Mouse (Mus musculus): ENCODE results near the gene Rbbp4. TPM values are rescaled to one million over a fixed set of nuclear protein-coding genes. Genes with fewer than 3 reads are reported as not detected.
A peak's percentile ranks its signal among the peaks of the same experiment; 100 is the strongest.

The Rbbp4 gene
- polyA plus RNA-seq, 1 experiment from 2014 or later: 483 TPM

DNA sequence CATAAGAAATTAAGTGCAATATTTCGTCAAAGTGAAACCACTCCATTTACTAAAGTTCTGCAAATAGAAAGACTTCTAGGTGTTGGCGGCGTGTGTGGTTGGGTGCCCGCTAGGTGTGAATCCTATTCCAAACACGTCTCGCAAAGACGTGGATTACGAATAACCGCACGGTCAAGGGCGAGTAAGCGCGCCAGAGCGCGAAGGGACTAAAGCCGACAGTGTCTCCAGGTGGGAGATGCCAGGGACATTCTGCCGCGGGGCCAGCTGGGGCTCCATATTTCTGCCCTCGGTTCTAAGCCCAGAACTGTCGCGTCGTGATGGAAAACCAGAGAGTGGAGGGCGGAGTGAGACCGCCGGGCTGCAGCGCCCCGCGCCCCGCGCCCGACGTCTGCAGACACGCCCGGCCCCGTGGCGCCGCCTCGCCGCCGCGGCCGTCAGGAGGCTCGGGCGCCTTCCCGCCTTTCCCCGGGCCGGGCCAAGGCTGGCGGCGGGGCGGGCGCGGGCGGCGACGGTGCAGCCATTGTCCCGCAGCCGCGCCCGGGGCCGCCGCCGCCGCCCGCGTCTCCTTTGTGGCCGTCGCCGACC lies 41.9 kb upstream of the Rbbp4 start:
- H3K4me1 ChIP-seq (ENCODE audit: control insufficient read depth, insufficient read depth, low read length): 0 out of 2 replicates have a peak, but pooled peaks cover 2% of the 10 kb centered on the region
- 0 out of 2 replicates have a peak, but pooled peaks have one; percentile 31 for ATAC-seq (ENCODE audit: insufficient read depth, low FRiP score, low TSS enrichment)
- peak overlapping the region; percentile 87 for H3K9ac ChIP-seq (ENCODE audit: low read length)
- WGBS: under 1% methylated on average over 43 of the region's 68 CpGs
- no peaks in the 10 kb centered on the region for H3K36me3 ChIP-seq (ENCODE audit: control insufficient read depth, insufficient read depth, low read length)
- peak; percentile 72 for DNase-seq (ENCODE audit: low spot score)
- H3K9me3 ChIP-seq (ENCODE audit: control insufficient read depth, low read length): no peaks in the 10 kb centered on the region
- H3K4me2 ChIP-seq (ENCODE audit: low read depth): peak overlapping the region; percentile 67
- peak overlapping the region; percentile 70; the same call in 1 of the 2 replicates for H3K27ac ChIP-seq (ENCODE audit: low read depth, low read length)
- peaks cover 20% of the 10 kb centered on the region for H3K27me3 ChIP-seq (ENCODE audit: control insufficient read depth, insufficient read depth, low read length)
- peak overlapping the region; percentile 82 for H3K4me3 ChIP-seq (ENCODE audit: low read depth, low read length)

DNA sequence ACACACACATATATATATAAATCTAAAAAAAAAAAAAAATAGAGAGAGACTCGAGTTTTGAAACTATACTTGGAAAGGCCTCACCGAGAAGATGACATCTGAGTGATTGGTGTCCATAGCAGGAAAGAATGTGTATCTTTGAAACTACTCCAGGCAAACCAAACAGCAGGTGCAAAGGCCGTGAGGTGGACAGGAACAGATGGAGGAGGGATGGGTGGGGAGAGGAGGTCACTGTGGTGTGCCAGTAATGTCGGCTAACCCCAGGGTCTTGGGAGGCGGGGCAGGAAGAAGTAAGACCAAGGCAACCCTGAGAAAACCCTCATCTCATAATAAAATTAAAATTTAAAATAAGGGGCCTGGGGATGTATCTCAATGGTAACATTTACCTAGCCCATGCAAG lies 40.7 kb upstream of the Rbbp4 start:
- Histone ChIP-seq H3K9ac (ENCODE audit: low read length) (no peak overlapping the region), H3K4me3 (ENCODE audit: low read depth, low read length) (no peak overlapping the region), H3K27me3 (ENCODE audit: control insufficient read depth, insufficient read depth, low read length) (peaks cover 20% of the 10 kb centered on the region), H3K27ac (ENCODE audit: low read depth, low read length) (no peak overlapping the region), H3K4me2 (ENCODE audit: low read depth) (no peak overlapping the region), H3K9me3 (ENCODE audit: control insufficient read depth, low read length) (no peaks in the 10 kb centered on the region), H3K4me1 (ENCODE audit: control insufficient read depth, insufficient read depth, low read length) (0 out of 2 replicates have a peak, but pooled peaks cover 2% of the 10 kb centered on the region), H3K36me3 (ENCODE audit: control insufficient read depth, insufficient read depth, low read length) (no peaks in the 10 kb centered on the region)
- ATAC-seq (ENCODE audit: insufficient read depth, low FRiP score, low TSS enrichment) (no peak), DNase-seq (ENCODE audit: low spot score) (no peak)
- WGBS: 69% methylated on average over 5 of the region's 5 CpGs

DNA sequence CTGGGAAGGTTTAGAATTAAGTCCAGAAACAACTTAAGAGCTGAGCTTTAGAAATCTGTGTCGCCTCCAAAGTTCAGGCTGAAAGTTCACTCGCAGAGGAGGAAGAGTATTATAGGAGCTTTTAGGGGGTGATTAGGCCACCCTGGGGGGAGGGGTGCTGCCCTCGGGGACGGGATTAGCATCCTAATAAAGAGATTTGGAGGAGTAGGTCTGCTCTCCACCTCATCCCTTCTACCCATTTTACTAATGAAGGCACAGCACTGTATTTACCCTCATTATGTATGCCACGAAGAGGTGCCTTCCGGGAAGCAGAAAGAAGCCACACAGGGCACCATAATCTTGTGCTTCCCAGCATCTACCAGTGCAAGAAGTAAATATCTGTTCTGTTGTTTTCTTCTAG lies 39.8 kb upstream of the Rbbp4 start:
- WGBS: 24% methylated on average over 6 of the region's 6 CpGs
- no peak overlapping the region for H3K4me2 ChIP-seq (ENCODE audit: low read depth)
- 0 out of 2 replicates have a peak, but pooled peaks cover 2% of the 10 kb centered on the region for H3K4me1 ChIP-seq (ENCODE audit: control insufficient read depth, insufficient read depth, low read length)
- H3K9ac ChIP-seq (ENCODE audit: low read length): no peak overlapping the region
- H3K9me3 ChIP-seq (ENCODE audit: control insufficient read depth, low read length): no peaks in the 10 kb centered on the region
- H3K27ac ChIP-seq (ENCODE audit: low read depth, low read length): no peak overlapping the region
- no peak for DNase-seq (ENCODE audit: low spot score)
- no peaks in the 10 kb centered on the region for H3K36me3 ChIP-seq (ENCODE audit: control insufficient read depth, insufficient read depth, low read length)
- H3K27me3 ChIP-seq (ENCODE audit: control insufficient read depth, insufficient read depth, low read length): peaks cover 20% of the 10 kb centered on the region
- ATAC-seq (ENCODE audit: insufficient read depth, low FRiP score, low TSS enrichment): no peak
- H3K4me3 ChIP-seq (ENCODE audit: low read depth, low read length): no peak overlapping the region

DNA sequence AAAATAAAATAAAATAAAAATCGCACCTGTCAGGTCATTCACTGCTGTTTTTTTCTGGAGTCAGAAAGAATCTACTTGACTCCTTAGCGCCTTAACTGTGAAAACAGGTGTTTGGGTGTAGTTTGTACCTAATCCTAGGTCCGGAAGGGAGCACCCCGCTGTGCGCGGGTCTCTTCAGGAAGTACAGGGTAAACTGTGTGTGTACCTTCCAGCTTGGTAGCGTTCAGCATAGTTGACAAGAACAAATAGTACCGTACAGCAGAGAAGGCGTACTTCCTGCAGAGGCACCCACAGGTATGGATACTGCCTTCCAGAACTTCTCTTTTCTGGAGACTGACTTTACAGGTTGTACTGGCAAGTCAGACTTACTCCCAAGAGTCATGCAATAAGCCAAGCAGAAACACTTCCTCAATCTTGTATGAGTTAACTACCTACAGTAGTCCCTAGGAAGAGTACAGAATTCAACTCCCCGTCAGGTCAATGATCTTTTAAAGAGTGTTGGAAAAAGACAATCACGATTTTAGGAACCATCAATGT lies 39.1 kb upstream of the Rbbp4 start:
- H3K9me3 ChIP-seq (ENCODE audit: control insufficient read depth, low read length): no peaks in the 10 kb centered on the region
- H3K36me3 ChIP-seq (ENCODE audit: control insufficient read depth, insufficient read depth, low read length): no peaks in the 10 kb centered on the region
- ATAC-seq (ENCODE audit: insufficient read depth, low FRiP score, low TSS enrichment) (no peak), DNase-seq (ENCODE audit: low spot score) (no peak)
- no peak overlapping the region for H3K27ac ChIP-seq (ENCODE audit: low read depth, low read length)
- H3K9ac ChIP-seq (ENCODE audit: low read length): no peak overlapping the region
- H3K4me1 ChIP-seq (ENCODE audit: control insufficient read depth, insufficient read depth, low read length): 0 out of 2 replicates have a peak, but pooled peaks cover 2% of the 10 kb centered on the region
- 41% methylated on average over 11 of the region's 11 CpGs for WGBS
- no peak overlapping the region for H3K4me2 ChIP-seq (ENCODE audit: low read depth)
- no peak overlapping the region for H3K4me3 ChIP-seq (ENCODE audit: low read depth, low read length)
- H3K27me3 ChIP-seq (ENCODE audit: control insufficient read depth, insufficient read depth, low read length): peaks cover 15% of the 10 kb centered on the region

DNA sequence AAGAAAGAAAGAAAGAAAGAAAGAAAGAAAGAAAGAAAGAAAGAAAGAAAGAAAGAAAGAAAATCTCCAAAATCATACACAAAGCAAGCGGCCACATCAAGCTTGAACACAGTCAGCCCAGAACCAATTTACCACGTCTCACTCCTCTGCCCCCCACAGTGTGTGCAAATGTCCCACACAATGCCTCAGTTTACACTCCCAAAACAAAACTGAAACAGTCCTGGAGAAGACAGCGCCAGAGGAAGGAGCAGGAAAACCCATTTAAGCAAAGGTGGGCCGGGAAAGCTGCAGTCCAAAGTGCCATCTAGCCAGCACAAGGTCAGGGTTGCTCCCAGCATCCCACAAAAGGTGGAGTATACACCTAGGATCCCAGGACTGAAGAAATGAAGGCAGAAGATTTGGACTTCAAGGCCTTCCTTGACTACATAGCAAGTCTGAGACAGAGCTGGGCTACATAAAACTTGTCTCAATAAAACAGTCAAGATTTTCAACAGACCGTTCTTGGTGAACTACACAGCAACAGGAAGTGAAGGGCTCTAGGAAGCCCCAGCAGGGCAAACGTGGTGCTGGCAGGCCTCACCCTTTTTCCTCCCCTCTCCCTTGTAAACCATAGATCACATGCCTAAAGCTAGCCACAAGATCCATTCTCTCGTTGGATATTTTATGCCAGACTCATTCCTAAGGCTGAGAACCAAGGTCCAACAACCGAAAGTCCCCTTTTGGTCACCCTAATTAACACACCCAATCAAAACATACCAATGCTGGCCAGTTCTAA lies 38.2 kb upstream of the Rbbp4 start:
- Histone ChIP-seq H3K4me3 (ENCODE audit: low read depth, low read length) (no peak overlapping the region), H3K27me3 (ENCODE audit: control insufficient read depth, insufficient read depth, low read length) (peaks cover 10% of the 10 kb centered on the region; the same call in 1 of the 2 replicates), H3K9me3 (ENCODE audit: control insufficient read depth, low read length) (no peaks in the 10 kb centered on the region), H3K9ac (ENCODE audit: low read length) (no peak overlapping the region), H3K36me3 (ENCODE audit: control insufficient read depth, insufficient read depth, low read length) (no peaks in the 10 kb centered on the region), H3K4me2 (ENCODE audit: low read depth) (no peak overlapping the region), H3K27ac (ENCODE audit: low read depth, low read length) (no peak overlapping the region), H3K4me1 (ENCODE audit: control insufficient read depth, insufficient read depth, low read length) (0 out of 2 replicates have a peak, but pooled peaks cover 2% of the 10 kb centered on the region)
- no peak for DNase-seq (ENCODE audit: low spot score)
- no peak for ATAC-seq (ENCODE audit: insufficient read depth, low FRiP score, low TSS enrichment)
- WGBS: 42% methylated on average over 8 of the region's 8 CpGs

DNA sequence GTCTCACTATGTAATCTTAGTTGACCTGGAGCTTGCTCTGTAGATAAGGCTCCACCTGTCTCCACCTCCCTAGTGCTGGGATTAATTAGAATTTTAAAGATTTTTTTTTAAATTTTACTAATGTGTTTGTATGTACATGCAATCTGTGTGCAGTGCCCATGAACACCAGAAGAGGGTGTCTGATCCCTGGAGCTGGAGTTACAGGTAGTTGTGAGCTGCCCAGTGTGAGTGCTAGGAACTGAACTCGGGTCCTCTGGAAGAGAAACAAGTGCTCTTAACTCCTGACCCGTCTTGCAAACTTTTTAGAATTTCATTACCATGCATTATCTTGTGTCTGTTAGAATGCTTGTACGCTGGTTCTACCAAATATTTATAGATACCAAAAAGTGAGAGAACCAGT lies 36.2 kb upstream of the Rbbp4 start:
- H3K4me3 ChIP-seq (ENCODE audit: low read depth, low read length): no peak overlapping the region
- H3K4me2 ChIP-seq (ENCODE audit: low read depth): no peak overlapping the region
- H3K36me3 ChIP-seq (ENCODE audit: control insufficient read depth, insufficient read depth, low read length): no peaks in the 10 kb centered on the region
- 87% methylated on average over 3 of the region's 3 CpGs for WGBS
- H3K27ac ChIP-seq (ENCODE audit: low read depth, low read length): no peak overlapping the region
- ATAC-seq (ENCODE audit: insufficient read depth, low FRiP score, low TSS enrichment): no peak
- peaks cover 4% of the 10 kb centered on the region; the same call in 1 of the 2 replicates for H3K27me3 ChIP-seq (ENCODE audit: control insufficient read depth, insufficient read depth, low read length)
- H3K9ac ChIP-seq (ENCODE audit: low read length): no peak overlapping the region
- DNase-seq (ENCODE audit: low spot score): no peak
- H3K9me3 ChIP-seq (ENCODE audit: control insufficient read depth, low read length): no peaks in the 10 kb centered on the region
- 0 out of 2 replicates have a peak, but pooled peaks cover 2% of the 10 kb centered on the region for H3K4me1 ChIP-seq (ENCODE audit: control insufficient read depth, insufficient read depth, low read length)

DNA sequence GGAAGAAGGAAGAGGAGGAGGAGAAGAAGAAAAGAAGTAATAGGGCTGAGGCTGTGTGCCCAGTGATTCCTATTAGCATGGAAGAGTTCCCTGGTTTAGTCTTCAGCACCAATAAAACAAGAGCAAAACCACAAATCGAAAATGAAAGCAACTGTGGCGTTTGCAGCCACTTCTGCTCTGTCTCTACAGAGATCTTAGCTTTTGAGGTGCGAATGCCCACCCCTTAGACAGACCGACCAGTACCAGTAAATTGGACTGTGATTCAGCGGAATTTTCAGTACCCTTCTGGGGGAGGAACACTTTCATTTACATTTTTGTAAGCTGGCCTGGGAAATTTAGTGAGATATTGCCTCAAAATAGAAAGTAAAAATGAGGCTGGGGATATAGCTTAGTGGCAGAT lies 30.1 kb upstream of the Rbbp4 start:
- no peaks in the 10 kb centered on the region for H3K27me3 ChIP-seq (ENCODE audit: control insufficient read depth, insufficient read depth, low read length)
- ATAC-seq (ENCODE audit: insufficient read depth, low FRiP score, low TSS enrichment): no peak
- H3K36me3 ChIP-seq (ENCODE audit: control insufficient read depth, insufficient read depth, low read length): no peaks in the 10 kb centered on the region
- H3K27ac ChIP-seq (ENCODE audit: low read depth, low read length): no peak overlapping the region
- no peak overlapping the region for H3K9ac ChIP-seq (ENCODE audit: low read length)
- no peak overlapping the region for H3K4me2 ChIP-seq (ENCODE audit: low read depth)
- no peaks in the 10 kb centered on the region for H3K4me1 ChIP-seq (ENCODE audit: control insufficient read depth, insufficient read depth, low read length)
- no peak overlapping the region for H3K4me3 ChIP-seq (ENCODE audit: low read depth, low read length)
- H3K9me3 ChIP-seq (ENCODE audit: control insufficient read depth, low read length): no peaks in the 10 kb centered on the region
- DNase-seq (ENCODE audit: low spot score): no peak
- WGBS: 87% methylated on average over 5 of the region's 5 CpGs

DNA sequence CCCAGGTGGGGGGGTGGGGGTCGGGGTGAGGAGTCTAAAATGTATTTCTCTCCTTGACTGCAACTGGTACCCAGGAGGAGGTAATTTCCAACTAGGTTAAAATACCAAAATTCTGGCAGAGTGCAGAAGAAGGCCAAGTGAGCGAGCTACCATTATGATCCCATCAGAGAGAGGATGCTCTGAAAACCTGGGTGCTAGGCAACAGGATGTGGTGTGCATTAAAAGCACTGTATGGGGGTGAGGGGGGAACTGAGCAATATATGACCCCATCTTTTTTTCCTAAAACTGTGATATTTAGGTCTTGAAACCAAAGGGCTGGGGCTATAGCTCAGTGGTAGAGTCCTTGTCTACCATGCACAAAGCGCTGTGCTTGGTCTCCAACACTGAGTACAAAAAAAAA lies 29.2 kb upstream of the Rbbp4 start:
- 87% methylated on average over 3 of the region's 3 CpGs for WGBS
- H3K4me1 ChIP-seq (ENCODE audit: control insufficient read depth, insufficient read depth, low read length): no peaks in the 10 kb centered on the region
- no peaks in the 10 kb centered on the region for H3K36me3 ChIP-seq (ENCODE audit: control insufficient read depth, insufficient read depth, low read length)
- no peak overlapping the region for H3K4me3 ChIP-seq (ENCODE audit: low read depth, low read length)
- no peaks in the 10 kb centered on the region for H3K9me3 ChIP-seq (ENCODE audit: control insufficient read depth, low read length)
- H3K9ac ChIP-seq (ENCODE audit: low read length): no peak overlapping the region
- no peak overlapping the region for H3K4me2 ChIP-seq (ENCODE audit: low read depth)
- H3K27ac ChIP-seq (ENCODE audit: low read depth, low read length): no peak overlapping the region
- ATAC-seq (ENCODE audit: insufficient read depth, low FRiP score, low TSS enrichment) (no peak), DNase-seq (ENCODE audit: low spot score) (no peak)
- no peaks in the 10 kb centered on the region for H3K27me3 ChIP-seq (ENCODE audit: control insufficient read depth, insufficient read depth, low read length)
